15 mouse cellular contexts compared by ENCODE assay signal in the genomic region with DNA sequence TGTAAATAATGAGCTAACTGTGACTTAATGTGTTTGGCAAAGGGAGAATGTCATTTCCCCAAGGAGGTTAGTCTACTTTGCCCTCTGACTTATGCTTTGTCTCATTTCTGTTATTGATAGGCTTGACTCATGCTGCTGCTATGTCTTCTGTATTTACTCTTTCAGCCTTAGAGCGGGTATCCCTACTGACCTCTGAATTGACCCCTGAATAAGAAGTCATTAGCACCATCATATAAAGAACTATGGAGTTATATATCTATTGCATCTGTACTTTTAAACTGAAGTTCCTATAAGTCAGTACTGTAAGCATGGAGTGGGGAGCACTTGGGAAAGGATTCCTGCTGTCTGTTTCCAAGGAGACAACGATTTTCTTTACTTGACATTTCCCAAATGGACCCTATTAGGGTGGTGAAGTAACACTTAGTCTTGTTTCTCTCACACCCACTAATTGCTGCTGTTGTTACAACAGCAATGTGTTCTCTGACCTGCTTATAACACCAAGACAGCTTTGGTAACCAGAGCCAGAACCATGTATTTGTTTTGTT.
DNase-seq lines count a peak whose midpoint lies in the region; ATAC-seq and TF ChIP-seq lines count a peak whose summit lies in the region.
"Had no signal": no experiment of that assay in that cellular context is flagged by ENCODE, and none has a peak within 500 bp of the region (broad histone marks: within the 10 kb centered on the region; RNA-seq: fewer than 3 reads in every experiment).

No protein-coding gene starts in this region.

- H3K9me3 ChIP-seq in forebrain, embryonic 14.5 days (replicated peaks; ENCODE audit: control insufficient read depth, low read length) = no peaks in the 10 kb centered on the region
- H3K9me3 ChIP-seq in forebrain, embryonic 16.5 days (ENCODE audit: control insufficient read depth, low read length) = no peaks in the 10 kb centered on the region
- no peaks in the 10 kb centered on the region for H3K9me3 ChIP-seq in midbrain, embryonic 11.5 days (ENCODE audit: control insufficient read depth, low read length)
- H3K9me3 ChIP-seq in midbrain, postnatal 0 days (ENCODE audit: low read length) = no peaks in the 10 kb centered on the region
- H3K9me3 ChIP-seq: embryonic facial prominence, embryonic 15.5 days; midbrain, embryonic 10.5 days had no signal

- H3K4me3 ChIP-seq in forebrain, embryonic 14.5 days (ENCODE audit: low read depth, low read length) = no peak overlapping the region
- H3K4me3 ChIP-seq in forebrain, embryonic 16.5 days (replicated peaks; ENCODE audit: low read length) = no peak overlapping the region
- no peak overlapping the region for H3K4me3 ChIP-seq in midbrain, embryonic 11.5 days (ENCODE audit: low read depth, low read length)
- H3K4me3 ChIP-seq in midbrain, postnatal 0 days (ENCODE audit: low read depth, low read length) = no peak overlapping the region
- H3K4me3 ChIP-seq: embryonic facial prominence, embryonic 15.5 days; midbrain, embryonic 10.5 days had no signal

- 66% methylated on average over 2 of the region's 2 CpGs for WGBS in forebrain, embryonic 14.5 days
- 57% methylated on average over 2 of the region's 2 CpGs for WGBS in forebrain, embryonic 16.5 days
- 74% methylated on average over 2 of the region's 2 CpGs for WGBS in midbrain, embryonic 11.5 days
- 70% methylated on average over 2 of the region's 2 CpGs for WGBS in midbrain, postnatal 0 days

- DNase-seq in forebrain, embryonic 14.5 days (ENCODE audit: low spot score) = peak; percentile 8
- DNase-seq in midbrain, embryonic 11.5 days (ENCODE audit: low spot score, missing footprints) = no peak
- no peak for DNase-seq in midbrain, postnatal 0 days (ENCODE audit: low spot score)
- peak; percentile 16 for DNase-seq in c-Kit-negative CD71-positive TER-119-positive erythroid progenitor cells, embryonic 14.5 days (ENCODE audit: low read depth, low spot score)
- DNase-seq in telencephalon, adult 2 months (ENCODE audit: low read depth, low spot score) = peak; percentile 3
- no peak for DNase-seq in adrenal gland, postnatal 10 days
- DNase-seq: gastrocnemius, postnatal 10 days; kidney, adult 8-10 months; liver; liver, postnatal 0 days; lung, postnatal 36 days; thymus, adult 2 months had no signal

- no peak overlapping the region for H3K9ac ChIP-seq in forebrain, embryonic 14.5 days (ENCODE audit: low read length)
- no peak overlapping the region for H3K9ac ChIP-seq in forebrain, embryonic 16.5 days (replicated peaks; ENCODE audit: low read depth, low read length)
- H3K9ac ChIP-seq in midbrain, embryonic 11.5 days (ENCODE audit: low read length) = no peak overlapping the region
- no peak overlapping the region for H3K9ac ChIP-seq in midbrain, postnatal 0 days (replicated peaks; ENCODE audit: low read length, poor library complexity, severe bottlenecking)
- H3K9ac ChIP-seq: embryonic facial prominence, embryonic 15.5 days; liver, postnatal 0 days had no signal

- H3K36me3 ChIP-seq in forebrain, embryonic 14.5 days (ENCODE audit: control insufficient read depth, insufficient read depth, low read length) = no peaks in the 10 kb centered on the region
- no peaks in the 10 kb centered on the region for H3K36me3 ChIP-seq in forebrain, embryonic 16.5 days (ENCODE audit: control insufficient read depth, insufficient read depth)
- H3K36me3 ChIP-seq in midbrain, embryonic 11.5 days (ENCODE audit: control insufficient read depth, insufficient read depth, low read length) = no peaks in the 10 kb centered on the region
- H3K36me3 ChIP-seq in midbrain, postnatal 0 days (ENCODE audit: insufficient read depth, low read length) = no peaks in the 10 kb centered on the region
- H3K36me3 ChIP-seq: embryonic facial prominence, embryonic 15.5 days; midbrain, embryonic 10.5 days had no signal

- ATAC-seq in forebrain, embryonic 14.5 days = peak; percentile 2; the same call in 1 of the 2 replicates
- ATAC-seq in forebrain, embryonic 16.5 days = no peak; the same call in 1 of the 2 replicates
- ATAC-seq in midbrain, embryonic 11.5 days (ENCODE audit: low FRiP score) = peak; percentile 22; the same call in 1 of the 2 replicates
- ATAC-seq in midbrain, postnatal 0 days (ENCODE audit: low FRiP score) = no peak
- ATAC-seq: liver, postnatal 0 days had no signal

- no peak overlapping the region for H3K4me2 ChIP-seq in forebrain, embryonic 14.5 days (ENCODE audit: low read length)
- H3K4me2 ChIP-seq in forebrain, embryonic 16.5 days (ENCODE audit: low read length) = no peak overlapping the region
- no peak overlapping the region for H3K4me2 ChIP-seq in midbrain, embryonic 11.5 days
- H3K4me2 ChIP-seq in midbrain, postnatal 0 days (ENCODE audit: low read depth, low read length, poor library complexity, severe bottlenecking) = no peak overlapping the region
- H3K4me2 ChIP-seq: embryonic facial prominence, embryonic 15.5 days had no signal

- H3K4me1 ChIP-seq in forebrain, embryonic 14.5 days (ENCODE audit: control insufficient read depth, insufficient read depth, low read length) = no peaks in the 10 kb centered on the region
- H3K4me1 ChIP-seq in forebrain, embryonic 16.5 days (replicated peaks; ENCODE audit: control insufficient read depth, insufficient read depth, low read length) = peaks cover 3% of the 10 kb centered on the region; the same call in 1 of the 2 replicates
- no peaks in the 10 kb centered on the region for H3K4me1 ChIP-seq in midbrain, embryonic 11.5 days (ENCODE audit: control insufficient read depth, insufficient read depth, low read length)
- H3K4me1 ChIP-seq in midbrain, postnatal 0 days (ENCODE audit: insufficient read depth, low read length) = no peaks in the 10 kb centered on the region
- H3K4me1 ChIP-seq: embryonic facial prominence, embryonic 15.5 days; midbrain, embryonic 10.5 days had no signal

- no peak for TF ChIP-seq CTCF in midbrain, postnatal 0 days (IDR thresholded peaks at IDR 0.05)

- H3K27ac ChIP-seq in forebrain, embryonic 14.5 days (ENCODE audit: low read depth, low read length) = no peak overlapping the region
- H3K27ac ChIP-seq in forebrain, embryonic 16.5 days (ENCODE audit: low read length) = no peak overlapping the region
- no peak overlapping the region for H3K27ac ChIP-seq in midbrain, embryonic 11.5 days (ENCODE audit: low read depth, low read length)
- H3K27ac ChIP-seq in midbrain, postnatal 0 days (ENCODE audit: low read depth, low read length) = no peak overlapping the region
- H3K27ac ChIP-seq: embryonic facial prominence, embryonic 15.5 days; midbrain, embryonic 10.5 days had no signal

- no peaks in the 10 kb centered on the region for H3K27me3 ChIP-seq in forebrain, embryonic 14.5 days (replicated peaks; ENCODE audit: control insufficient read depth, insufficient read depth, low read length)
- no peaks in the 10 kb centered on the region for H3K27me3 ChIP-seq in forebrain, embryonic 16.5 days (replicated peaks; ENCODE audit: control insufficient read depth, insufficient read depth, low read length)
- H3K27me3 ChIP-seq in midbrain, embryonic 11.5 days (ENCODE audit: control insufficient read depth, insufficient read depth, low read length) = no peaks in the 10 kb centered on the region
- no peaks in the 10 kb centered on the region for H3K27me3 ChIP-seq in midbrain, postnatal 0 days (ENCODE audit: insufficient read depth, low read length)
- H3K27me3 ChIP-seq: embryonic facial prominence, embryonic 15.5 days had no signal

Comparison
In these comparisons a context has a peak if more than half of its experiments do, and no peak if none do; other contexts are left out.
1. ATAC-seq: peak in forebrain, embryonic 14.5 days (single experiment) and midbrain, embryonic 11.5 days (single experiment); none in forebrain, embryonic 16.5 days (single experiment) and midbrain, postnatal 0 days (single experiment).
2. DNase-seq: peak in forebrain, embryonic 14.5 days (single experiment), c-Kit-negative CD71-positive TER-119-positive erythroid progenitor cells, embryonic 14.5 days (single experiment) and telencephalon, adult 2 months (single experiment); none in midbrain, embryonic 11.5 days (single experiment), midbrain, postnatal 0 days (single experiment) and adrenal gland, postnatal 10 days (single experiment).